Mouse (Mus musculus): ENCODE data around the gene Rpl12. TPM values are rescaled to one million over a fixed set of nuclear protein-coding genes. Genes with fewer than 3 reads are reported as not detected.

The Rpl12 gene
- polyA plus RNA-seq, 1 experiment from 2014 or later = 103 TPM

DNA sequence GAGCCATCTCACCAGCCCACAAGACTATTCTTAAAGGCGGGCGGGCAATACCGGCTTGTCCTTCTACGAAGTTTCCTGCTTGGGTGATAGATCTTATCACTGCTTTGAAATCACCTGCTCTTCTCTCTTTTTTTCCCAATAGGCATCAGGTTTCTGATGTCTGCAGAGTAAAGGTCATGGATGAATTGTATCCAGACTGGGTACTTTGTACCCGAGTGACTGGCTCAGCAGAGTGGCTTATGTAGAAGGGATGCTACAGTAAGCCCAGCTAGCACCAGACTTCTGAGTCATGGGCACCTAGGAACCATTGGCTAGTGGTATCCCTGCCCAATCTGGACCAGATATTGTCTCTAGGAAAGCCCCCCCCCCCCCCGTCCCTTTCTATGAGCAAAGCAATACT is 22.3 kb downstream of the Rpl12 start:
- WGBS (ENCODE audit: insufficient replicate concordance) = 35% methylated on average over 6 of the region's 6 CpGs
- H3K27me3 ChIP-seq (ENCODE audit: insufficient read depth, low read length) = no peaks in the 10 kb centered on the region
- no peak overlapping the region for H3K4me2 ChIP-seq (ENCODE audit: low read depth, low read length)
- ATAC-seq (no peak), DNase-seq (no peak)
- H3K4me1 ChIP-seq (ENCODE audit: insufficient read depth) = peaks cover 19% of the 10 kb centered on the region
- H3K36me3 ChIP-seq (replicated peaks; ENCODE audit: insufficient read depth, low read length) = no peaks in the 10 kb centered on the region
- H3K9me3 ChIP-seq (ENCODE audit: low read length) = no peaks in the 10 kb centered on the region
- H3K9ac ChIP-seq (replicated peaks) = no peak overlapping the region
- no peak overlapping the region for H3K4me3 ChIP-seq (ENCODE audit: low read depth, low read length)
- TF ChIP-seq CTCF (IDR thresholded peaks at IDR 0.05; ENCODE audit: low read depth) (no peak), EP300 (IDR thresholded peaks at IDR 0.05; ENCODE audit: low read depth) (no peak)
- H3K27ac ChIP-seq (ENCODE audit: low read depth) = no peak overlapping the region

DNA sequence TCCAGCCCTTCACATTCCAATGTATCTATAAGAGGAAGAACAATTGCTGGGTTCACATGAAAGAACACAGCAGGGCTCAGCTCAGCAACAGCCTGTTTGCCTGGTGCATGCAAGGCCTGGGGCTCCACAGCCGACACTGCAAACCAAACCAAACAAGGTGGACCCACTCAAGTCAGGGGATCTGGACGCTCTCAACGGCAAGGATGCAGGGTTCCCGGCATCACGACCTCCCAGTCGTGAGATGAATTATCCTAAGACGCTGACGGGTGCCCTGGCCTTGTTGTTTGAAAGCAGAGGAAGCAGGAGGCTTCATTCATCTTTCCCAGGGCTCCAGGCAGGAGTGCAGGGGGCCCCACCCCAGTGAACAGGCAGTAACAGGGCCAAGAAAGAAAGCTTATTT is 24.5 kb downstream of the Rpl12 start:
- Histone ChIP-seq H3K9ac (replicated peaks) (no peak overlapping the region), H3K36me3 (replicated peaks; ENCODE audit: insufficient read depth, low read length) (no peaks in the 10 kb centered on the region), H3K4me1 (ENCODE audit: insufficient read depth) (peaks cover 16% of the 10 kb centered on the region), H3K27me3 (ENCODE audit: insufficient read depth, low read length) (no peaks in the 10 kb centered on the region), H3K4me3 (ENCODE audit: low read depth, low read length) (no peak overlapping the region), H3K9me3 (ENCODE audit: low read length) (no peaks in the 10 kb centered on the region), H3K4me2 (ENCODE audit: low read depth, low read length) (no peak overlapping the region), H3K27ac (ENCODE audit: low read depth) (no peak overlapping the region)
- TF ChIP-seq CTCF (IDR thresholded peaks at IDR 0.05; ENCODE audit: low read depth) = no peak
- no peak for TF ChIP-seq EP300 (IDR thresholded peaks at IDR 0.05; ENCODE audit: low read depth)
- ATAC-seq (no peak), DNase-seq (no peak)
- 70% methylated on average over 8 of the region's 8 CpGs for WGBS (ENCODE audit: insufficient replicate concordance)

DNA sequence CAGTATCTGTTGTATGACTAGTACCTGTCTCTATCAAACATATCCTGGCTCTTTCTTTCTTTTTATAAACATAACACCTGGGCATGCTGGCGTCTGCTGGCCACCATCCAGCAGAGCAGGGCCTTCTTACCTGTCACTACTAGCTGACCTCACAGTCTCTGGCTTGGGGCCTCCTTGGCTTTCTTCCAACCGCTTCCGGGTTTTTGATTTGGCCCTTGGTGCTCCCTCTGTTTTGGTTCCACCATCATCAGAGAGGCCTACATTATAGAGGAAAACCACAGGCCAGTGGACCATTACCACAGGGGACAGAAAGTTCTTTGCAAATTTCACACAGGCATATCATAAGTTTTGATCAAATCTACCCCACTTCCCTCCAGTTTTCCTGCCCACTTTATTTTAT is 28.0 kb downstream of the Rpl12 start:
- H3K4me2 ChIP-seq (ENCODE audit: low read depth, low read length) = no peak overlapping the region
- H3K4me3 ChIP-seq (ENCODE audit: low read depth, low read length) = no peak overlapping the region
- TF ChIP-seq EP300 (IDR thresholded peaks at IDR 0.05; ENCODE audit: low read depth) (no peak), CTCF (IDR thresholded peaks at IDR 0.05; ENCODE audit: low read depth) (no peak)
- H3K9ac ChIP-seq (replicated peaks) = no peak overlapping the region
- no peaks in the 10 kb centered on the region for H3K9me3 ChIP-seq (ENCODE audit: low read length)
- no peak overlapping the region for H3K27ac ChIP-seq (ENCODE audit: low read depth)
- no peaks in the 10 kb centered on the region for H3K4me1 ChIP-seq (ENCODE audit: insufficient read depth)
- no peaks in the 10 kb centered on the region for H3K27me3 ChIP-seq (ENCODE audit: insufficient read depth, low read length)
- 65% methylated on average over 3 of the region's 3 CpGs for WGBS (ENCODE audit: insufficient replicate concordance)
- H3K36me3 ChIP-seq (replicated peaks; ENCODE audit: insufficient read depth, low read length) = no peaks in the 10 kb centered on the region
- no peak for ATAC-seq
- no peak for DNase-seq

DNA sequence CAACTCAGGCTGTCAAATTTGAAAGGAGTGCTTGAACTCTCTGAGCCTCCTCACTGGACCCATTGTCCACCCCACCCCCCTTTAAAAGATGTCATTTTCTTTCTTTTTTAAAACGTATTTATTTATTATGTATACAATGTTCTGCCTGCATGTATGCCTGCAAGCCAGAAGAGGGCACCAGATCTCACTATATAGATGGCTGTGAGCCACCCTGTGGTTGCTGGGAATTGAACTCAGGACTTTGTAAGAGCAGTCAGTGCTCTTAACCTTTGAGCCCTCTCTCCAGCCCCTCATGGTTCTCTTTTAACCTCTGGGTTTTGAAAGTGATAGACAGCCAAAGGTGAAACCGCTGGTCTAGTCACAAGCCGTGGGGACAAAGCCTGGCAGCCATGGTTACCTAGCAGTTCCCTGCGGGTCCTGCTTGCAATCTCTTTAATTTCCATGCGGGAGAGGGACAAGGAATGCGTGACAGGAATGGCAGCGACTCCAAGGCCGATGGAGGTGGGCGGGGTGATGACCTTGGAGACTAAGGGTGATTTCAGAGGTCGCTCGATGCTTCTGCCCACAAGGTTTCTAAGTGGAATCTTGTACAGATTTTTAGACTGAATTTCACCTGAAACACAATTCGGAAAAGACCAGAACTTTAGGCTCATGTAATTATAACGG is 28.9 kb downstream of the Rpl12 start:
- TF ChIP-seq CTCF (IDR thresholded peaks at IDR 0.05; ENCODE audit: low read depth) = peak; percentile 70
- no peak for TF ChIP-seq EP300 (IDR thresholded peaks at IDR 0.05; ENCODE audit: low read depth)
- no peak overlapping the region for H3K9ac ChIP-seq (replicated peaks)
- no peaks in the 10 kb centered on the region for H3K27me3 ChIP-seq (ENCODE audit: insufficient read depth, low read length)
- ATAC-seq (no peak), DNase-seq (no peak)
- H3K4me3 ChIP-seq (ENCODE audit: low read depth, low read length) = no peak overlapping the region
- no peaks in the 10 kb centered on the region for H3K9me3 ChIP-seq (ENCODE audit: low read length)
- no peak overlapping the region for H3K27ac ChIP-seq (ENCODE audit: low read depth)
- H3K36me3 ChIP-seq (replicated peaks; ENCODE audit: insufficient read depth, low read length) = no peaks in the 10 kb centered on the region
- no peak overlapping the region for H3K4me2 ChIP-seq (ENCODE audit: low read depth, low read length)
- WGBS (ENCODE audit: insufficient replicate concordance) = 63% methylated on average over 13 of the region's 13 CpGs
- no peaks in the 10 kb centered on the region for H3K4me1 ChIP-seq (ENCODE audit: insufficient read depth)

DNA sequence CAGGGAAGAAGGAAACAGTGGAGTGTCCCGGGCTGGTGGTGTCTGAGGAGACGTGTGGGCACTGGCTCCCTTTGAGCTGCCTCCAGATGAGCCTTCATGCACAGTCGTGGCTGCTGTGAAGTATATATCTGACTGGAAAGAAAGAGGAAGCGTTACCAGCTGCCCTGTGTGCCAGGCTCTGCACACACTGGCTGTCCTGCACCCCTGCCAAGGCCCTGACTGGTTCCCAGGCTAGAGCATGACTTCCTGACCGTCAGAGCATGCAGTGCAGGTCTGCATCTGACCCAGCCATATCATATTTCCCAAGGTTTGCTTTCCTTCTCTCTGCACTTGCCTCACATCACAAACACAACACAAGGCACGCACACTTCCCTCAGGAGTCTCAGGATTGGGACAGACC is 30.8 kb downstream of the Rpl12 start:
- Histone ChIP-seq H3K4me3 (ENCODE audit: low read depth, low read length) (no peak overlapping the region), H3K27me3 (ENCODE audit: insufficient read depth, low read length) (no peaks in the 10 kb centered on the region), H3K9ac (replicated peaks) (no peak overlapping the region), H3K27ac (ENCODE audit: low read depth) (no peak overlapping the region), H3K9me3 (ENCODE audit: low read length) (no peaks in the 10 kb centered on the region), H3K4me2 (ENCODE audit: low read depth, low read length) (no peak overlapping the region), H3K4me1 (ENCODE audit: insufficient read depth) (no peaks in the 10 kb centered on the region), H3K36me3 (replicated peaks; ENCODE audit: insufficient read depth, low read length) (no peaks in the 10 kb centered on the region)
- no peak for DNase-seq
- 37% methylated on average over 6 of the region's 6 CpGs for WGBS (ENCODE audit: insufficient replicate concordance)
- ATAC-seq = no peak
- TF ChIP-seq CTCF (IDR thresholded peaks at IDR 0.05; ENCODE audit: low read depth) (no peak), EP300 (IDR thresholded peaks at IDR 0.05; ENCODE audit: low read depth) (no peak)

DNA sequence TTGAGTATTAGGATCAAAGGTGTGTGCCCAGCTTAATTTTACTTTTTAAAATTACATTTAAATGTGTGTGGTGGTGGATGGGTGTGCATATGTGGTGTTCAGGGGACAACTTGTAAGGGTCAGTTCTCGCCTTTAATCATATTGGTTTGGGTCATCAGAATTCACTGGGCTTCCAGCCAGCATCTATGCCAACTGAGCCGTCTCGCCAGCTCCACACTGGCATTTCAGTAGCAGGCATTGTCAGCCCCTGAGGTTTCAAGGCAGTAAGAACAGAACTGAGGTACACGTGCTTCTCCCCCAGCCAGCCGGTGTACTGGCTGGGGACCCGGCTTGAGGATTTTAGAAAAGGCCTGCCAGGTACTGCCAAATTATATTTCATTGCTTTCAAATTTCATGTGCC is 35.7 kb downstream of the Rpl12 start:
- TF ChIP-seq CTCF (IDR thresholded peaks at IDR 0.05; ENCODE audit: low read depth) = no peak
- no peak for TF ChIP-seq EP300 (IDR thresholded peaks at IDR 0.05; ENCODE audit: low read depth)
- ATAC-seq = no peak
- Histone ChIP-seq H3K27me3 (ENCODE audit: insufficient read depth, low read length) (no peaks in the 10 kb centered on the region), H3K4me1 (ENCODE audit: insufficient read depth) (no peaks in the 10 kb centered on the region), H3K4me2 (ENCODE audit: low read depth, low read length) (no peak overlapping the region), H3K4me3 (ENCODE audit: low read depth, low read length) (no peak overlapping the region), H3K36me3 (replicated peaks; ENCODE audit: insufficient read depth, low read length) (no peaks in the 10 kb centered on the region), H3K9ac (replicated peaks) (no peak overlapping the region), H3K9me3 (ENCODE audit: low read length) (no peaks in the 10 kb centered on the region), H3K27ac (ENCODE audit: low read depth) (no peak overlapping the region)
- WGBS (ENCODE audit: insufficient replicate concordance) = 71% methylated on average over 6 of the region's 6 CpGs
- DNase-seq = no peak

DNA sequence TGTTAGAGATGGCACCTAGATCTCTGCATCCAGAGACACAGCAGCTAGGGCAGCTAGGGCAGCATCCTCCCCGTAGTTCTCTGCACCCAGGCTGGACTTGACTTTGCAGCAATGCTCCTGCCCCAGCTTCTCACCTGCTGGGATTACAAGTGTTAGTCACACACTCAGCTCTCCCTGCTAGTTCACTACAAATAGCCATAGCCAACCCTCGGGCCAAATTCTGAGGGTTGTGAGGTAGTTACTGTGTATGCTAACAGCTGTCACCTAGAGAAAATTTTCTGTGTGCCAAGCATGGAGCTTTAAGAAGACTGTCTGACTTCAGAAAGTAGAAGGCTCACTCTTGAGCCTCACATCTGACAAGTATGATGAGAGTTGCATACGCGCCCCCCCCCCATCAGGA is 36.4 kb downstream of the Rpl12 start:
- TF ChIP-seq EP300 (IDR thresholded peaks at IDR 0.05; ENCODE audit: low read depth) (no peak), CTCF (IDR thresholded peaks at IDR 0.05; ENCODE audit: low read depth) (no peak)
- Histone ChIP-seq H3K4me1 (ENCODE audit: insufficient read depth) (no peaks in the 10 kb centered on the region), H3K4me2 (ENCODE audit: low read depth, low read length) (no peak overlapping the region), H3K9ac (replicated peaks) (no peak overlapping the region), H3K27ac (ENCODE audit: low read depth) (no peak overlapping the region), H3K9me3 (ENCODE audit: low read length) (no peaks in the 10 kb centered on the region), H3K4me3 (ENCODE audit: low read depth, low read length) (no peak overlapping the region), H3K36me3 (replicated peaks; ENCODE audit: insufficient read depth, low read length) (no peaks in the 10 kb centered on the region), H3K27me3 (ENCODE audit: insufficient read depth, low read length) (no peaks in the 10 kb centered on the region)
- DNase-seq (no peak), ATAC-seq (no peak)
- WGBS (ENCODE audit: insufficient replicate concordance) = 76% methylated on average over 4 of the region's 4 CpGs

Data from liver, postnatal 0 days (tissue).